Mouse (Mus musculus) MEL (cell line): ENCODE measurements around the gene Vegfb. TPM values are rescaled to one million over a fixed set of nuclear protein-coding genes. Genes with fewer than 3 reads are reported as not detected.
A peak's percentile ranks its signal among the peaks of the same experiment; 100 is the strongest.

ENCODE experiments used
- DNase-seq: peaks from one replicate; pipeline ENCODE4 v3.0.0; 2011; ENCODE audit warnings: low read depth, low spot score
- H3K27ac ChIP-seq: 2 replicates; pipeline ENCODE4 v1.5.1; 2012; ENCODE audit warnings: low read depth, mild to moderate bottlenecking, control low read depth, low read length, moderate library complexity; ENCODE audit not compliant: control insufficient read depth
- H3K27me3 ChIP-seq, 2 experiments: fragments of 150-350 bp in 1 of 2; sonication (generic) in 1 of 2; 2 replicates each; pipeline ENCODE4 v1.6.1; 2012; ENCODE audit warnings: low read length in 2 of 2, mild to moderate bottlenecking in 2 of 2, improper control_type of control experiment in 1 of 2, moderate library complexity in 1 of 2; ENCODE audit not compliant: insufficient read depth in 2 of 2, control insufficient read depth in 1 of 2
- H3K36me3 ChIP-seq, 2 experiments: 2 replicates each; pipeline ENCODE4 v1.6.1; 2012 to 2014; ENCODE audit warnings: low read length in 2 of 2, improper control_type of control experiment in 1 of 2, inconsistent platforms in 1 of 2, mild to moderate bottlenecking in 1 of 2; ENCODE audit not compliant: insufficient read depth in 2 of 2, control insufficient read depth in 1 of 2
- H3K4me1 ChIP-seq, 2 experiments: fragments of 150-350 bp in 1 of 2; sonication (generic) in 1 of 2; 2 replicates each; pipeline ENCODE4 v1.6.1; 2012; ENCODE audit warnings: low read length in 2 of 2, improper control_type of control experiment in 1 of 2, mild to moderate bottlenecking in 1 of 2; ENCODE audit not compliant: insufficient read depth in 2 of 2, control insufficient read depth in 1 of 2
- H3K4me3 ChIP-seq, 2 experiments: fragments of 150-350 bp in 1 of 2; sonication (generic) in 1 of 2; 2 replicates each; pipeline ENCODE4 v1.5.1; 2012; ENCODE audit warnings: low read depth in 2 of 2, low read length in 2 of 2, mild to moderate bottlenecking in 2 of 2, moderate library complexity in 2 of 2, control low read depth in 1 of 2, improper control_type of control experiment in 1 of 2; ENCODE audit not compliant: control insufficient read depth in 1 of 2, insufficient read depth in 1 of 2
- H3K79me2 ChIP-seq: 2 replicates; pipeline ENCODE4 v1.6.1; 2012; ENCODE audit warnings: mild to moderate bottlenecking, low read length, moderate library complexity; ENCODE audit not compliant: control insufficient read depth, poor library complexity, insufficient read depth
- H3K9ac ChIP-seq: 2 replicates; pipeline ENCODE4 v1.6.1; 2012; ENCODE audit warnings: low read depth, mild to moderate bottlenecking, control low read depth, low read length, moderate library complexity; ENCODE audit not compliant: control insufficient read depth, poor library complexity, severe bottlenecking
- H3K9me3 ChIP-seq: fragments of 150-350 bp; sonication (generic); replicated peaks from 2 replicates; pipeline ENCODE4 v1.6.1; 2012; ENCODE audit warnings: mild to moderate bottlenecking, low read length, improper control_type of control experiment, moderate library complexity; ENCODE audit not compliant: insufficient read depth
- BHLHE40 ChIP-seq: IDR thresholded peaks from 2 replicates; pipeline ENCODE4 v1.6.1; 2012; ENCODE audit warnings: low read depth, mild to moderate bottlenecking, inconsistent platforms, low read length, improper control_type of control experiment, borderline replicate concordance
- CHD1 ChIP-seq: IDR thresholded peaks from 2 replicates; pipeline ENCODE4 v1.6.1; 2012; ENCODE audit warnings: low read depth, mild to moderate bottlenecking, inconsistent platforms, low read length, improper control_type of control experiment
- CHD2 ChIP-seq: IDR thresholded peaks from 2 replicates; pipeline ENCODE4 v1.6.1; 2011; ENCODE audit warnings: low read length, improper control_type of control experiment
- CTCF ChIP-seq, 3 experiments: IDR thresholded peaks in 2 of 3; conservative IDR thresholded peaks in 1 of 3; 2 replicates each; pipeline ENCODE4 v1.5.1; 2011 to 2012; ENCODE audit warnings: low read length in 3 of 3, low read depth in 2 of 3, mild to moderate bottlenecking in 2 of 3, improper control_type of control experiment in 1 of 3, inconsistent platforms in 1 of 3, mixed read lengths in 1 of 3, moderate library complexity in 1 of 3; ENCODE audit not compliant: control insufficient read depth in 1 of 3, insufficient read depth in 1 of 3, poor library complexity in 1 of 3, severe bottlenecking in 1 of 3
- E2F4 ChIP-seq: IDR thresholded peaks from 2 replicates; pipeline ENCODE4 v1.6.1; 2011; ENCODE audit warnings: low read depth, low read length, improper control_type of control experiment, borderline replicate concordance
- ELF1 ChIP-seq: IDR thresholded peaks from 2 replicates; pipeline ENCODE4 v1.6.1; 2014; ENCODE audit warnings: low read depth, mild to moderate bottlenecking, inconsistent platforms, low read length, improper control_type of control experiment, moderate library complexity
- EP300 ChIP-seq, 2 experiments: IDR thresholded peaks; 2 replicates each; pipeline ENCODE4 v1.6.1; 2011; ENCODE audit warnings: improper control_type of control experiment in 2 of 2, low read length in 2 of 2, low read depth in 1 of 2, mild to moderate bottlenecking in 1 of 2
- GATA1 ChIP-seq: IDR thresholded peaks from 2 replicates; pipeline ENCODE4 v1.6.1; 2011; ENCODE audit warnings: low read depth, low read length, improper control_type of control experiment
- HCFC1 ChIP-seq: IDR thresholded peaks from 2 replicates; pipeline ENCODE4 v1.6.1; 2012; ENCODE audit warnings: low read depth, mild to moderate bottlenecking, inconsistent platforms, low read length, improper control_type of control experiment, moderate library complexity
- JUND ChIP-seq: IDR thresholded peaks from 2 replicates; pipeline ENCODE4 v1.6.1; 2011; ENCODE audit warnings: low read depth, mild to moderate bottlenecking, improper control_type of control experiment, low read length
- KAT2A ChIP-seq: conservative IDR thresholded peaks from 2 replicates; pipeline ENCODE4 v1.6.1; 2012; ENCODE audit warnings: low read depth, low read length, improper control_type of control experiment, inconsistent platforms
- MAFK ChIP-seq: IDR thresholded peaks from 2 replicates; pipeline ENCODE4 v1.6.1; 2011; ENCODE audit warnings: low read depth, mild to moderate bottlenecking, low read length, improper control_type of control experiment, borderline replicate concordance
- MAX ChIP-seq: IDR thresholded peaks from 2 replicates; pipeline ENCODE4 v1.6.1; 2011; ENCODE audit warnings: low read length, improper control_type of control experiment
- MAZ ChIP-seq: IDR thresholded peaks from 2 replicates; pipeline ENCODE4 v1.6.1; 2012; ENCODE audit warnings: low read depth, mild to moderate bottlenecking, inconsistent platforms, low read length, improper control_type of control experiment
- MEF2A ChIP-seq: IDR thresholded peaks from 2 replicates; pipeline ENCODE4 v1.6.1; 2014; ENCODE audit warnings: low read depth, mild to moderate bottlenecking, inconsistent platforms, low read length, improper control_type of control experiment; ENCODE audit not compliant: poor library complexity, insufficient replicate concordance, severe bottlenecking; ENCODE audit errors: extremely low read depth
- MXI1 ChIP-seq: IDR thresholded peaks from 2 replicates; pipeline ENCODE4 v1.6.1; 2011; ENCODE audit warnings: mild to moderate bottlenecking, low read depth, low read length, improper control_type of control experiment
- MYB ChIP-seq: IDR thresholded peaks from 2 replicates; pipeline ENCODE4 v1.6.1; 2011; ENCODE audit warnings: mild to moderate bottlenecking, low read depth, low read length, improper control_type of control experiment
- MYC ChIP-seq: IDR thresholded peaks from 2 replicates; pipeline ENCODE4 v1.6.1; 2011; ENCODE audit warnings: low read depth, mild to moderate bottlenecking, low read length, improper control_type of control experiment, moderate library complexity
- NELFE ChIP-seq: IDR thresholded peaks from 2 replicates; pipeline ENCODE4 v1.6.1; 2011; ENCODE audit warnings: low read depth, low read length, improper control_type of control experiment
- NRF1 ChIP-seq: IDR thresholded peaks from 2 replicates; pipeline ENCODE4 v1.6.1; 2014; ENCODE audit warnings: low read depth, mild to moderate bottlenecking, inconsistent platforms, low read length, improper control_type of control experiment, moderate library complexity; ENCODE audit not compliant: poor library complexity, insufficient read depth, severe bottlenecking
- POLR2A ChIP-seq, 2 experiments: IDR thresholded peaks; 2 replicates each; pipeline ENCODE4 v1.6.1; 2011 to 2012; ENCODE audit warnings: low read length in 2 of 2, mild to moderate bottlenecking in 2 of 2, control low read depth in 1 of 2, improper control_type of control experiment in 1 of 2, low read depth in 1 of 2, moderate library complexity in 1 of 2; ENCODE audit not compliant: control insufficient read depth in 1 of 2, insufficient read depth in 1 of 2, poor library complexity in 1 of 2
- POLR2AphosphoS2 ChIP-seq: IDR thresholded peaks from 2 replicates; pipeline ENCODE4 v1.6.1; 2011; ENCODE audit warnings: low read length, improper control_type of control experiment
- POLR2AphosphoS5 ChIP-seq: IDR thresholded peaks from 2 replicates; pipeline ENCODE4 v1.6.1; 2012; ENCODE audit warnings: low read depth, borderline replicate concordance, mild to moderate bottlenecking, inconsistent platforms, low read length, moderate library complexity, mixed read lengths
- RAD21 ChIP-seq: IDR thresholded peaks from 2 replicates; pipeline ENCODE4 v1.6.1; 2011; ENCODE audit warnings: mild to moderate bottlenecking, low read depth, low read length, improper control_type of control experiment
- RCOR1 ChIP-seq: IDR thresholded peaks from 2 replicates; pipeline ENCODE4 v1.6.1; 2012; ENCODE audit warnings: low read depth, mild to moderate bottlenecking, inconsistent platforms, low read length, improper control_type of control experiment
- SIN3A ChIP-seq: IDR thresholded peaks from 2 replicates; pipeline ENCODE4 v1.6.1; 2012; ENCODE audit warnings: low read length, improper control_type of control experiment, inconsistent platforms
- SMC3 ChIP-seq: IDR thresholded peaks from 2 replicates; pipeline ENCODE4 v1.6.1; 2011; ENCODE audit warnings: low read depth, low read length, improper control_type of control experiment
- TAL1 ChIP-seq: IDR thresholded peaks from 2 replicates; pipeline ENCODE4 v1.6.1; 2012; ENCODE audit warnings: mild to moderate bottlenecking, inconsistent platforms, low read length, moderate library complexity, mixed read lengths
- TBP ChIP-seq: IDR thresholded peaks from 2 replicates; pipeline ENCODE4 v1.8.0; 2011; ENCODE audit warnings: low read depth, low read length, improper control_type of control experiment
- TCF12 ChIP-seq: IDR thresholded peaks from 2 replicates; pipeline ENCODE4 v1.6.1; 2014; ENCODE audit warnings: low read depth, mild to moderate bottlenecking, inconsistent platforms, low read length, improper control_type of control experiment, moderate library complexity
- UBTF ChIP-seq: IDR thresholded peaks from 2 replicates; pipeline ENCODE4 v1.6.1; 2012; ENCODE audit warnings: low read depth, mild to moderate bottlenecking, inconsistent platforms, low read length, improper control_type of control experiment, moderate library complexity, borderline replicate concordance; ENCODE audit not compliant: insufficient read depth
- USF1 ChIP-seq: IDR thresholded peaks from 2 replicates; pipeline ENCODE4 v1.6.1; 2014; ENCODE audit warnings: low read depth, mild to moderate bottlenecking, inconsistent platforms, low read length, improper control_type of control experiment, moderate library complexity
- USF2 ChIP-seq, 2 experiments: IDR thresholded peaks; 2 replicates each; pipeline ENCODE4 v1.6.1; 2011 to 2012; ENCODE audit warnings: improper control_type of control experiment in 2 of 2, low read length in 2 of 2, borderline replicate concordance in 1 of 2, inconsistent platforms in 1 of 2, low read depth in 1 of 2, mild to moderate bottlenecking in 1 of 2; ENCODE audit not compliant: insufficient read depth in 1 of 2
- ZC3H11A ChIP-seq: IDR thresholded peaks from 2 replicates; pipeline ENCODE4 v1.6.1; 2012; ENCODE audit warnings: low read depth, mild to moderate bottlenecking, inconsistent platforms, low read length, improper control_type of control experiment
- ZKSCAN1 ChIP-seq: IDR thresholded peaks from 2 replicates; pipeline ENCODE4 v1.6.1; 2012; ENCODE audit warnings: low read depth, mild to moderate bottlenecking, inconsistent platforms, low read length, improper control_type of control experiment, moderate library complexity
- ZMIZ1 ChIP-seq: IDR thresholded peaks from 2 replicates; pipeline ENCODE4 v1.6.1; 2012; ENCODE audit warnings: low read depth, mild to moderate bottlenecking, inconsistent platforms, low read length, improper control_type of control experiment, moderate library complexity
- ZNF384 ChIP-seq: IDR thresholded peaks from 2 replicates; pipeline ENCODE4 v1.6.1; 2012; ENCODE audit warnings: low read depth, mild to moderate bottlenecking, inconsistent platforms, low read length, improper control_type of control experiment
- polyA plus RNA-seq, 2 experiments: library from polyadenylated mRNA; stranded (reverse) in 1 of 2; unstranded in 1 of 2; fragments of >175 nt in 1 of 2; fragments of >200 nt in 1 of 2; gene quantifications; 2 replicates each; pipeline versions ENCODE4 v1.2.1 to v1.2.4; 2012; ENCODE audit warnings: low replicate concordance in 2 of 2, low read depth in 1 of 2; ENCODE audit not compliant: insufficient read length in 2 of 2, insufficient read depth in 1 of 2, missing spikeins in 1 of 2
- total RNA-seq: library from RNA; depleted of rRNA; stranded (reverse); fragments of 300-350 nt; gene quantifications from 2 replicates; pipeline ENCODE4 v1.2.3, GENCODE M21; 2012

Vegfb gene
- total and polyA plus RNA-seq, 3 experiments = 11.2 to 67.6 TPM; not detected in 1

- peak within 1 kb of the TSS; percentile 92 for H3K9ac ChIP-seq
- H3K4me3 ChIP-seq = peak within 1 kb of the TSS; percentile 72 to 78
- H3K79me2 ChIP-seq = peaks cover 8% of the 10 kb centered on the region; the same call in 1 of the 2 replicates
- H3K4me1 ChIP-seq = peaks cover 0 to 10% of the 10 kb centered on the region in 2 experiments; a peak in 2 of 4 replicates
- H3K27ac ChIP-seq = peak within 1 kb of the TSS; percentile 75
- peaks cover 0 to 2% of the 10 kb centered on the region in 2 experiments; a peak in 1 of 4 replicates for H3K36me3 ChIP-seq
- H3K27me3 ChIP-seq = no peaks in the 10 kb centered on the region
- H3K9me3 ChIP-seq = no peaks in the 10 kb centered on the region
- DNase-seq = peak; percentile 96
- no peak for TF ChIP-seq CTCF (IDR thresholded peaks at IDR 0.05 in 2 of 3, conservative IDR thresholded peaks at IDR 0.05 in 1 of 3; ENCODE audit: control insufficient read depth in 1 of 3, insufficient read depth in 1 of 3, low read depth in 2 of 3, low read length in 3 of 3, poor library complexity in 1 of 3, severe bottlenecking in 1 of 3)
- TF ChIP-seq RAD21 = no peak
- no peak for TF ChIP-seq MYB
- no peak; the same call in 1 of the 2 replicates for TF ChIP-seq ELF1
- TF ChIP-seq CHD2 = no peak
- TF ChIP-seq USF1 = no peak
- TF ChIP-seq POLR2AphosphoS2 = peak; percentile 90
- TF ChIP-seq BHLHE40 = no peak
- no peak for TF ChIP-seq MAFK
- TF ChIP-seq SMC3 = no peak
- TF ChIP-seq RCOR1 = no peak
- TF ChIP-seq SIN3A = peak; percentile 64
- TF ChIP-seq EP300 (IDR thresholded peaks at IDR 0.05; ENCODE audit: low read depth in 1 of 2, low read length in 2 of 2) = no peak
- TF ChIP-seq MYC = no peak
- no peak; the same call in 1 of the 2 replicates for TF ChIP-seq MAX
- 0 out of 2 replicates have a peak, but pooled peaks have one; percentile 60 for TF ChIP-seq MXI1
- no peak for TF ChIP-seq ZC3H11A
- no peak for TF ChIP-seq TAL1
- TF ChIP-seq USF2 (IDR thresholded peaks at IDR 0.05; ENCODE audit: borderline replicate concordance in 1 of 2, insufficient read depth in 1 of 2, low read depth in 1 of 2, low read length in 2 of 2) = no peak
- no peak for TF ChIP-seq KAT2A
- TF ChIP-seq TCF12 = peak; percentile 39; the same call in 1 of the 2 replicates
- peak; percentile 72 for TF ChIP-seq HCFC1
- peak; percentile 77 for TF ChIP-seq NELFE
- no peak for TF ChIP-seq E2F4
- TF ChIP-seq MAZ = no peak; the same call in 1 of the 2 replicates
- TF ChIP-seq ZNF384 = no peak
- no peak for TF ChIP-seq UBTF
- no peak for TF ChIP-seq GATA1
- TF ChIP-seq POLR2AphosphoS5 = no peak
- no peak for TF ChIP-seq CHD1
- TF ChIP-seq NRF1 = peak; percentile 27; the same call in 1 of the 2 replicates
- no peak for TF ChIP-seq MEF2A
- TF ChIP-seq TBP = no peak; the same call in 1 of the 2 replicates
- TF ChIP-seq JUND = no peak
- TF ChIP-seq ZMIZ1 = peak; percentile 75
- peak; percentile 36 to 88; a peak in 2 of 4 replicates for TF ChIP-seq POLR2A (IDR thresholded peaks at IDR 0.05; ENCODE audit: control insufficient read depth in 1 of 2, insufficient read depth in 1 of 2, low read depth in 1 of 2, low read length in 2 of 2, poor library complexity in 1 of 2)
- no peak for TF ChIP-seq ZKSCAN1
Measured at GRCm38 (mm10) chr19:6942249-6942691, 45.2 kb downstream of the Vegfb start, which contains the start of gene Gpr137. TSS of gene Gpr137 (minus strand) at chr19:6942480.
